Mouse (Mus musculus) urinary bladder, adult 18-20 months (tissue): Measurements from ENCODE around the gene Adm.
"Not testable (repeated sequence)": the region's sequence is repeated elsewhere in the genome, so short reads cannot be mapped to it uniquely, and the experiment has no call there.

Source experiments
- DNase-seq, 2 experiments: peaks; one replicate each; pipeline ENCODE4 v3.0.0; 2022; ENCODE audit warnings: low spot score in 2 of 2, mixed read lengths in 2 of 2

Gene Adm

DNA sequence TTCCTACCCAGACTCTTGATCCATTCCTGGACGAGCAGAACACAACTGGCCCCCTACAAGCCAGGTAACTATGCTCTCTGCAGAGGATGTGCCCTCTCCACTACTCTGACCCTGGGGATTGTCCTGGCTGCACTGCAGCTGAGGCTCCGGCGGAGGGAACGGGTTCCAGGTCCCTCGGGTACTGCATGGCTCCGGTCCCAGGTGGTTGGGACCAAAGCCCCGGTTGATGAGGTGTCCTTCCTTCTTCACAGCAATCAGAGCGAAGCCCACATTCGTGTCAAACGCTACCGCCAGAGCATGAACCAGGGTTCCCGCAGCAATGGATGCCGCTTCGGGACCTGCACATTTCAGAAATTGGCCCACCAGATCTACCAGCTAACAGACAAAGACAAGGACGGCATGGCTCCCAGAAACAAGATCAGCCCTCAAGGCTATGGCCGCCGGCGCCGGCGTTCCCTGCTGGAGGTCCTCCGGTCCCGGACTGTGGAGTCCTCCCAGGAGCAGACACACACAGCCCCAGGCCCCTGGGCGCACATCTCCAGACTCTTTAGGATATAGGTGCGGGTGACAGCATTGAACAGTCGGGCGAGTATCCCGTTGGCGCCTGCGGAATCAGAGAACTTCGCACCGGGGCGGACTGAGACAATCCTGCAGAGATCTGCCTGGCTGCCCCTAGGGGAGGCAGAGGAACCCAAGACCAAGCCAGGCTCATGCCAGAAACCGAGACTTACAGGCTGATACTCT is 1.3 kb downstream of the Adm start:
- DNase-seq = no peak

DNA sequence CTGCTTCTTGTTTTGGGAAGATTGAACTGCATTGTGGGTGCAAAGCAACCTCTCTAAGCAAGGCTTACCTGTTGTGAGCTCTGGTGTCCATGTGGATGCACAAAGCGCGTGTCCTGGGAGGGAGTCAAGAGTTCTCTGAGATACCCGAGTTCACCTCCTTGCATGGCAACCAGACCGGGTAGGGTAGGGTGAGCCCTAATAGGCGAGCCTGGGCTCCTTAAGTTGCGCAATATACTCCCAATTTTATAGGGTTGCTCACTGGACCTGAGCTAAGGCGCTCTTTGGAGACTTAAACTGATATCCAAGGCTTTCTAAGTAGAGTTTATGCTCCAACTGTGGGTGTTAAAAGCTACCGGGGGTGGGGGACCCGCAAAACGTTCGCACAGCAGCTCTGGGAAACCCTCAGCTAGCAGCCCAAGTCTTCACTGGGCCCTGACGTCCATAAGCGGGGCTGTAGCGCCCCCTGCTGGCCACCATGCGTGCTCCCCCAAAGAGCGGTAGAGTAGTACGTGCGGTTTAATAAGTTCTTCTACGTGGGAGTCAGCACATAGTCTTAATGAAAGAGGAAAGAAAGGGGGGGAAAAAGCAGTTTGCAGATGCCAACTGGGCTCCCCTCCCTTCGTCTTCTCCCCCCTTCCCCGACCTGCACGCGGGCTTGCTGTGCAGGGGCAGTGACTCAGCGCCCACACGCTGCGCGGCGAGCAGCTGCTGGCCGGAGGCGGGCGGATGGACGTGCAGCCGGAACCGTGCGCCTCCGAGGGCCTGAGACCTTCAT is 2.6 kb downstream of the Adm start:
- DNase-seq = peak; percentile 76 to 79

- DNase-seq = no peak
Measured at GRCm38 (mm10) chr7:110631136-110631888, 3.9 kb downstream of the Adm start.

GRCm38 (mm10) chr7:110635929-110636328 is 8.5 kb downstream of the Adm start:
- DNase-seq = no peak

GRCm38 (mm10) chr7:110636559-110636958 is 9.1 kb downstream of the Adm start:
- no peak for DNase-seq

DNA sequence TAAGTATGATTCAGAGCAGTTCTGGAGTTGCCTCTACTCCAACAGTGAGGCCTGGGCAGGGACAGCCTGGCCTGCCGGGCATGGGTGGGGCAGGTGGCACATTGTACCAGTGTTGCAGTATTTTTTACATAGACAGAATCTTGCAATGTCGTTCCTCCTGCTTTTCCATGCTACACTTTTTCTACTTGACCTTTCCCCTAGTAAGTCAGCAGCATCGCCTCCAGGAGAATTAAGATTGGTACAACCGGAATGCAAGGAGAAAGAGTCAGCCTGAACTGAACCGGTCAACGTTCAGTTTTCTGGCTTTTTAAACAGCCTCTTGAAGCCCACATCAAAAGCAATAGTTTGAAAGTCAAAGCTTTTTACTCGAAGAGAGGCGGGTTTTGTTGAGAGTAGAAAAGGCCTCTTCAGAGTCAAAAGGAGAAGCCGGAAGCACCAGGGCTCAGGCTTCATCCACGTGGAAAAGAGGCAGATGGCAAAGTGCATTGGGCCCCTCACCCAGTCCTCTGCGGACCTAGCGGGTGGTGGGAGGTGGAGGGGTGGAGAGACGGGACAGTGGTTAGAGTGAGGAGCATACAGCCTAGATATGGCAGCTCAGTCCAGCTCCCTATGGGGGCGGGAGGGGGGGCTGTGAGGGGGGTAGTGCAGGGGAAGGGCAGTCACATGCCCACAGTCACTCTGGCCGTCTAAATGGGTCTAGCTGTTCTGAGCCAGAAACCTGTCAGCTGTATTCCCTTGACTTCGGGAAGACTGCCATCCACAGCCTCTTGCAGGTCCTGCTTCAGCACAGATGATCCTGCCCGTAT is 11.0 kb downstream of the Adm start:
- no peak for DNase-seq

- no peak for DNase-seq
Measured at GRCm38 (mm10) chr7:110639291-110639915, 11.9 kb downstream of the Adm start.

DNA sequence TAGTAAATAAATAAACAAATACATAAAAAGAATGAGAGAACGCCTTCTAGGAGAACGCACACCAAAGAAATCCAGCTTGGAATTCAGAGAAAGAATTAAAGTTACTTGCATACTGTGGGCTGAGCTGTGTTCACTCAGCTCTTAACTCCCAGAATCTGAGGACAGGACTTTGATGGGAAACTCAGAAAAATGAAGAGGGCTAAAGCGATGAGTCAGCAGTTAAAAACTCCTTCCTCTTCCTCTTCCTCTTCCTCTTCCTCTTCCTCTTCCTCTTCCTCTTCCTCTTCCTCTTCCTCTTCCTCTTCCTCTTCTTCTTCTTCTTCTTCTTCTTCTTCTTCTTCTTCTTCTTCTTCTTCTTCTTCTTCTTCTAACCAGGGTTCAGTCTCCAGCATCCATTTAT is 12.5 kb downstream of the Adm start:
- DNase-seq = not testable (repeated sequence)

DNA sequence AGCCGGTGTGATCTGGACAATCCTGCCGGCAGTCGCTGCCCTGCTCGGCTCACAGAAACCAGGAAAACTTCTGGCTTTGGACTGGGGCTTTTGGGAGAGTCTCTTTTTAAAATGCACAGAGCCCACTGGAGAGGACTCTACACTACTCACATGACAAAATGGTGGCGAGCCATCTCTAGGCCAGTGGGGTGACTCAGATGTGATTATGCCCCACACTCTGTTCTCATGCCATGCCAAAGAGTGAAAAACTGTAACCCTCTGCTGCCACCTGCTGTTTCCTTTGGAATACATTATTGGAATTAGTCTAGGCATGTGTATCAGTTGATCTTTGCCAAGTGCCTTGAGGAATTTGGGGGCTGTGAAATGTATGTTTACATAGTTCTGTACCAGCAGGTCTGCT is 17.9 kb downstream of the Adm start:
- no peak for DNase-seq

- no peak for DNase-seq
Measured at GRCm38 (mm10) chr7:110645859-110646258, 18.4 kb downstream of the Adm start.

DNA sequence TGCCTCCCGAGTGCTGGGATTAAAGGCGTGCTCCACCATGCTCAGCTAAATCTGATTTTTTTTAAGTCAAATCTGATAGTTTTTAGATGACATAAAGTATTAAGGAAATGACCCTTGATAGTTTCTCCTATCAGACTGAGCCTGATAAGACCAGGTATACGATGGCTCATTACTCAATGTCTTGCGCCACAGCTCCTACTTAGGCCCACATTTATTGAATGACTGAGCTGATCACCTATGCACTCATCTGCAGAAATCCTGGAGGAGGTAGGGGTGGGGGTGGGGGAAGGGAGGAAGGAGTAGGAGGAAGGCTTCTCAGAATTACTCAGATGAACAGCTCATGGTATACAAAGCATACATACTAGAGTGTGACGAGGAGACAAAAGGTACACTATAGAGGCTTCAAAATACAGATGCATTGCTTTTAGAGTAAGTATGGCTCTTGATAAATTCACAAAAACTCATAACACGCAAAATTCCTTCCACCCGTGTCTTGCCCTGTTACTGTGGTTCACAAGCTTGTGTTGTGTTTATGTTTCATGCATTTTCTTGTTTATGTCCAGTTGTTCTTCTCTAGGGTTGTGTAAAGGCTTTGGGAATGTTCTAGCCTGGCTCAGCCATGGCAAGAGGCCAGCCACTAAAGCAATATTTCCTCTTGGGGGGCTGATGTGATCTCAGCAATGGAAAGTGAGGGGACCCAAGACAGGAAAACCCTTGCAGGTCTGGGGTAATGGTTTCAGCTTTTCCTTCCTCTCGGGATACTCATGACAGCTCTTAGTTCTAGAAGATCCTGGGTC is 19.3 kb downstream of the Adm start:
- DNase-seq = no peak

GRCm38 (mm10) chr7:110647559-110648454 is 20.3 kb downstream of the Adm start:
- no peak for DNase-seq

DNA sequence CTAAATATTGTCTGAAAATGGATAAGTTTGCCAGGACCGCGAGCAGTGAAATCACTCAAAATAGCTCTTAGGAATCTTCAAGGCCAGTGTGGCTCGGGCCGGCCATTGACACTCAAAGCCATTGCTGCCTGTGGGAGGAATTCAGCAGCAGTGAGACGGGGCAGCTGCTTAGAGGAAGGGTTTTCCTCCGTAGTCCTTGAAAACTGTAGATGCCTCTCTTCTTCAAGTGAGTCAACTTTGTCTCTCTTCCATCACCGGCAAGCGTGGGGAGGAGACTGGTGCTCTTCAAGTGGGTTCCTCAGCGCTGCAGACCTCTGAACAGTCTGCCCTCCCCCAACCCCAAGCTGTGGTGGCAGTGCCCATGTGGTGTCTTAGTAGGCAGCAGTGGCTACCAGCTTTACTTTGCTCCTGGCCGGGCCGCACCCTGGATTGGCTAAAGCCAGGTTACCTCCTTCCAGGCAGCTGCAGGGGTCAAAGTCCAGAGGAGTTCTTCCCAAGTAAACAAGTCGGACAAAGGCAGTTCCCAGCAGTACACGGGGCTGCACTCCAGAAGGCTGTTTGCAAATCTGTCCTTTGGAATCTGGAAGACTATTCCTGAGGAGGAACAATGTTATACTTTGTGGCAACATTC is 21.1 kb downstream of the Adm start:
- no peak for DNase-seq

DNA sequence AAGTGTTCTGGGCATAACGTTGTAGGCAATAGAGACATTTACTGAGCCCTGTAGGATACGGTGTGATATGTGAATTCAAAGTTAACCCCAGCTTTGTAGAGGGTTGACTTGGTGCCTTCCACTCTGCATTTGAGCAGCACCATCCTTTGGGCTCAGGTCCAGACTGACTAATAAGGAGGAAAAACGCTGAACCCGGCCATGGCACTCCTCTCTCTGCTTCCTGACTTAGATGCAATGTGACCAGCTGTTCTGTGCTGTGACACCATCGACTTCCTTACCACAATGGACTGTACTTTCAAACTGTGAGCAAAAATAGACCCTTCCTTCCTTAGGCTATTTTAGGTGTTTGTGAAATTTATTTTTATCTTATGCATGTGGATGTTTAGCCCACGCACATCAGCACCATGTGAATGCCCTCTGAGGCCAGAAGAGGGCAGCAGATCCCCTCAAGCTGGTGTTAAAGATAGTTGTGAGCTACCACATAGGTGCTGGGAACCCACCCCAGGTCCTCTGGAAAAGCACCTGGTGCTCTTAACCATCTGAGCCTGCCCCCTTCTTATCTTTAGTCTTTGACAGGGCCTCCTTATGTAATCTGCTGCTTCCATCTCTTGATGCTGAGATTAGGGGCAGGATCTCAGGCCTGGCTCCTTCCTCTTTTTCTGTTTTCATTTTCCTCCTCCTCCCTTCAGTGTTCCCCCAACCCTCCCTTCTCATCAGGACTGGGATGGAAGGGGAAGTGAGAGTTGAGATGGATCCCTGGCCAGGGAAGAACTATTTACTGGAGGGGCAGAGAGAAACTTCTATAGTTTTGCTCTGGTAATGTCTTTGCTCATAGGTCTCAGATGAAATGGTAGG is 21.9 kb downstream of the Adm start:
- no peak for DNase-seq

DNA sequence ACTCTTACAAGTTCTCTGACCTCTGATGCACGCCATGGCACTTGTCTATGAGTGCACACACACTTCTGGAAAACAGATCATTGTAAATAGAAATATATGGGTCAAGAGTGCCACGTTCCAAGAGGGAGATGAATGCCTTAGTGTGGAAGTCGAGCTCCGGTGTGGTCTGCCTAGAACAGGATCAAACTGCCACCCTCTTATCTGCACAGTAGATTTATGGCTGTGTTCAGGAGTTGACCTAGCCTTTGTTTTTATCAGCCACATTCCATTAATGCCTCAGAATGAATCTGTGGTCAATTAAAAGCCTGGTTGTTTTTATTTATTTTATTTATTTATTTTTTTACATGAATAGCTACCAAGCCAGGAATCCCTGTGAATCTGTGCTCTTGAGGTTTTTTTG is 23.0 kb downstream of the Adm start:
- DNase-seq = no peak

- no peak for DNase-seq
Measured at GRCm38 (mm10) chr7:110651091-110651490, 23.6 kb downstream of the Adm start.

- DNase-seq = no peak
Measured at GRCm38 (mm10) chr7:110655230-110655629, 27.8 kb downstream of the Adm start.

- DNase-seq = no peak
Measured at GRCm38 (mm10) chr7:110655966-110656365, 28.5 kb downstream of the Adm start.
